25 mouse cellular contexts compared by ENCODE assay signal in genomic region chr7:87973216-87973615, GRCm38 (mm10).
DNase-seq lines count a peak whose midpoint lies in the region; ATAC-seq and TF ChIP-seq lines count a peak whose summit lies in the region.
"Had no signal": no experiment of that assay in that cellular context is flagged by ENCODE, and none has a peak within 500 bp of the region (broad histone marks: within the 10 kb centered on the region; RNA-seq: fewer than 3 reads in every experiment).

No protein-coding gene starts in this region.

- no peak overlapping the region for H3K4me3 ChIP-seq in left cerebral cortex, adult 2 months
- H3K4me3 ChIP-seq: embryonic facial prominence, embryonic 15.5 days; erythroblast, embryonic 14.5 days; forebrain, embryonic 10.5 days; forebrain, embryonic 15.5 days; heart, embryonic 10.5 days; hindbrain, embryonic 13.5 days had no signal

- ATAC-seq in frontal cortex, adult (ENCODE audit: low TSS enrichment), result peak; percentile 83
- ATAC-seq: CD4-positive, CD25-positive, alpha-beta regulatory T cell, adult 4 months; forebrain, embryonic 15.5 days had no signal

- intact Hi-C loops in left cerebral cortex, adult 2 months (cut with DNase I), result no loop called here
- intact Hi-C loops in left cerebral cortex, postnatal 36 days (cut with DNase I), result no loop called here

- DNase-seq in frontal cortex, postnatal 10 days (ENCODE audit: low spot score in 2 of 2), result no peak
- no peak for DNase-seq in left cerebral cortex, adult 2 months (ENCODE audit: extremely low spot score in 1 of 2, low spot score in 2 of 2)
- DNase-seq in left cerebral cortex, adult 11 months (ENCODE audit: low spot score), result no peak
- DNase-seq in right cerebral cortex, adult 18-20 months, result peak; percentile 60
- DNase-seq in right cerebral cortex, postnatal 4 days, result no peak
- DNase-seq in left cerebral cortex, postnatal 36 days (ENCODE audit: low spot score in 2 of 2), result peak; percentile 24 to 37
- no peak for DNase-seq in thymus, adult 18-20 months
- DNase-seq: adrenal gland, adult 8-10 months; adrenal gland, postnatal 36 days; B cell, adult 2 months; cerebellum, adult 11 months; cerebellum, adult 8-10 months; cerebellum, postnatal 14 days; embryo, embryonic 11 days; gastrocnemius, postnatal 36 days; heart, adult 18-20 months; heart, postnatal 10 days had no signal

- H3K27ac ChIP-seq in left cerebral cortex, adult 2 months, result peak overlapping the region; percentile 41; the same call in 1 of the 2 replicates
- H3K27ac ChIP-seq: embryonic facial prominence, embryonic 15.5 days; forebrain, embryonic 10.5 days; forebrain, embryonic 15.5 days; heart, embryonic 10.5 days; hindbrain, embryonic 13.5 days had no signal

- TF ChIP-seq CTCF in left cerebral cortex, adult 2 months (IDR thresholded peaks at IDR 0.05), result no peak

Comparison
In these comparisons a context has a peak if more than half of its experiments do, and no peak if none do; other contexts are left out.
1. DNase-seq: peak in right cerebral cortex, adult 18-20 months (single experiment) and left cerebral cortex, postnatal 36 days (2 of 2); none in frontal cortex, postnatal 10 days (0 of 2), left cerebral cortex, adult 2 months (0 of 2), left cerebral cortex, adult 11 months (single experiment), right cerebral cortex, postnatal 4 days (single experiment) and thymus, adult 18-20 months (0 of 2).